Mouse (Mus musculus): Measurements from ENCODE around the gene Ifnk.

Ifnk gene

DNA sequence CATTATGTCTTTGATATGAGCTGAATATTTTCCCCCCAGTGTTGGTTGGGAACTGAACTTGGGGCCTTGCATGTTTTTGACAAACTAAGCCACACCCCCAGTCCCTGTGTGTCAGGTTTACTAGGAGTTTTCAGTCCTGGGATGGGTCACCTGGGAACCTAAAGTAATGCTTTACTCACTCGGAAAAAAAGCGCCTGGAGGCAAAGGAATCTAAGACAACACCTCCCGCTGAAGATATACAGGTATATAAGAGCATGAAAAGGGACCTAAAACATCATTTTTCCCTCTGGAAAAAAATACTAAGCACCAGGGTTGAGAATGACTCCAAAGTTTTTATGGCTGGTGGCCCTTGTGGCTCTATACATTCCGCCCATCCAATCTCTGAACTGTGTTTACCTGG is at the start of gene Ifnk:
TSS of gene Ifnk (plus strand) at position 301 of the 400 bp plus-strand sequence.
- in situ Hi-C loops (cut with MboI, MseI): no loop called here

DNA sequence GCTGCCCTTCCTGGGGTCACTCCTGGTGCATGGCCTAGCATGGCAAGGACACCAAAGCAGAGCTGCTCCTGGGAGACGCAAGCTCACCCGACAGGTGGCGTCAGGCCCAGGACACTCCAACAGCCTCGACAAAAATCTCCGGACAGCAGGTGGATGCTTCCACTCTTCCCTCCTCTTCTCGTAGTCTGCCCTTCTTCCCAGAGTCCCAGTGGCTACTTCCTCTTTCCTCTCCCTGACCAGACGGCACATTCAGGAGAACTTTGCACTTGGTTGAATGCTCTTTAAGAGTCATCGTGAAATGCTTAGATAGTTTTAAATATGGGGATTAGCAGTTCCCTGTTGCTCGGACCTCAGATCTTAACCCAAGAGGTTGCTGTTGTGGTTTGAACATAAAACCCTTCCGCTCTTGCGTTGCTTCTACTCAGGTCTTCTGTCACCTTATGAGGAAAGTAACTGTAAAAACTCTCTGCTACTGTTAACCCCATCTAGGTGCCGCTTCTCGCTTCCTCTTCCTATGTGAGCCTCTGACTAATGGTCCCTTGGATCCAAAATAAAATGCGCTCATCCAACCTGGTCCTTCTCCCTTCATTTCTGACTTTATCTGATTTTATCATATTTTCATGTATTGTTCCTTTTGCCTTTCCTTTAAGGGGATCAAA is 46.6 kb upstream of the Ifnk start:
- in situ Hi-C loops (cut with MboI, MseI): no loop called here

DNA sequence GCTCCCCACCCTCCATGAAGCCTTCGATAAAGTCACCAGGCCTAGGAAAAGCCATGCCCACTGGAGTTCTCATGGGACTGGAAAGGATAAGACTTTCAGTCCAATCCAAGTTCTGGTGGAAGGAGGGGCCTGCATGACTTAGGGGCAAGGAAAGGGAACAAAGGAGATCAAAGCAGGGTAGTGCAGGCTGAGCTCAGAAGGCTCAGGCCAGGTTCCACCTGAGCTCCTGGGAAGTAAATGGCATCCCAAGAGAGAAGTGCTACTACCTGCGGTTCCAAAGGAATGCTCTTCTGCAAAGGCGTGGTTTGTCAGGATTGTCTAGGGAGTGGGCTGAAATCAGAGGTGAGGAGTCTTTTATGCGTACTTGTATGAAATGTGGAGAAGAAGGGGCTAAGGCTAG is 39.4 kb upstream of the Ifnk start:
- in situ Hi-C loops (cut with MboI, MseI): no loop called here

DNA sequence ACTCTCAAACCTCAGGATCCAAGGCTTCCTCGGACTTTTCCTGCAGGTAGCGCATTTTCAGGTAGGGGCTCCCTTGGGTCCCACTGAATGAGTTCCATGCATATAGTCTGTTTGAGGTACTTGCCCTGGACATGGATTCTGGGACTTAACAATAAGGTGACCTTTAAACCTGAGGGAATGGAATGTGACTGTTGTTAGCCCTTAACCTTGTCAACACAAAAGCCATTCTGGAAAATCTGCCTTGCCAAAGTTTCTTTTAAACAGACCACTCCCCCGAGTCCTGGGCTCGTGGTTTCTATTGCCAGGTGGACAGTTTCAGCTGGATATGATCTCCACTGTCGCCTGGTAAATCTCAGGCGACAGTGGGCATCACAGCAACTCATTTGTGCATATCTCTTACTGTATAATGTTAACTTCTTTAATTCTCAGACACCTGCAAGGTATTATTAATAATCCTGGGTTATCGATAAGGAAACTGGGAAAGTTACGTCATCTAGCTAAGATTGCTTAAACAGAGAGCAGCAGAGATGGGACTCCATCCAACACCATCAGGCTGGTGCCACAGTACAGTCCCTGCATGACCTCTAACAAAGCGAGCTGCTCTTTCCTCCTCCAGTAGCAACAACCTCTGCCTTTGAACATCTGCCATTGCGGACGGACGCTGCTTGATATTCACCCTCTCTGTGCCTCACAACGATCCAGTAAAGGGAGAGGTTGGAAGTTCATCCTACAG is 38.2 kb upstream of the Ifnk start:
- in situ Hi-C loops (cut with MboI, MseI): no loop called here

DNA sequence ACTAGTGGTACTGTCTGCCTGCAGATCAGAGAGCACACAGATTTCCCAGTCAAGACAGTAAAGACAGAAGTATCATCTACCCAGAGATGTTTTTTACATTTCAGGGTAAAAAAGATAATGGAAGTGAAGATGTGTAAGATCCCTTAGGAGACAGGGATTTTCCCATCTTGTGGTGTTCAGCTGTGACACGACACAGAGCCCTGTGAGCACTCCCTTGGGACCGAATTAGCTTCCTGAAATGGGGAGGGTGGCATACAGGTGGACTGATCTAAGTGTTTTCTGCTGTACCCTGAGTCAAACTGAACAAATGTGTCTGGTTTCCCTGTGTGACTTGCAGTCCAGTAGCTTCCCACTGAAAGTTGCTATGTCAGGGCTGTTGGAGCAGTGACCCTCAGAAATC is 36.9 kb upstream of the Ifnk start:
- in situ Hi-C loops (cut with MboI, MseI): no loop called here

DNA sequence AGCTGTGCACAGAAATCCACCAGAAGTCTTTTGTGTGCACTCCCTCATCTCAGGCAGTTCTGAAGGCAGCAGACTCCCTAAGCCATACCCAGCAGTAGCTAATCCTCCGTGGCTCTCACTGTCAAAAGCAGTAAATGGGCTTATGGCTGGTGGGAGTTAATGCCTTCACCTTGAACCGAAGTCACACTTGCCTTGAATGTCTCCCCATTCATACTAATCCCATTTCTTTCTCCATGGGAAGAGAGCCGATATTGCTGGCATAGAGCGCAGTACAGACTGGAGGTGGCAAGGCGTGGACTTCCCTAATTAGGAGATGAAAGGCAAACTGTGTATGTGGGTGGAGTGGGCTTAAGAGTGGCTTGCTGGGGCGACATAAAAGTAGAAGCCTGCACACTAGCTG is 35.9 kb upstream of the Ifnk start:
- in situ Hi-C loops (cut with MboI, MseI): no loop called here

DNA sequence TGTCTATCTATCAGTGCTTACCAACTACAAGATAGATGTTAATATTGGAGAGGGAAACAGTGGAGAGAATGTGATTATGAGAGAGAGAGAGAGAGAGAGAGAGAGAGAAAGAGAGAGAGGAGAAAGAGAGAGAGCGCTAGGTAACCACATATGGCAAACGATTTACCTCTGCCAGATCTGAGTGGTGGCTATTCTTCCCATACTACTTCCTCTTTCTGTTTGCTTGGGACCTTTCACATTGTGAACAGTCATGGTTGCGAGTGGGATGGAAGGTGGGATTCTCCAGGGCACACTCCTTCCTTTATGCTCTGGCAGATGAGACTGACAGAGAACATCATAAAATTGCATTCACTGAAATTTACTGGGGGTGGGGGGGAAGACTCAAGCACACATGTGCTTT is 34.7 kb upstream of the Ifnk start:
- in situ Hi-C loops (cut with MboI, MseI): no loop called here

DNA sequence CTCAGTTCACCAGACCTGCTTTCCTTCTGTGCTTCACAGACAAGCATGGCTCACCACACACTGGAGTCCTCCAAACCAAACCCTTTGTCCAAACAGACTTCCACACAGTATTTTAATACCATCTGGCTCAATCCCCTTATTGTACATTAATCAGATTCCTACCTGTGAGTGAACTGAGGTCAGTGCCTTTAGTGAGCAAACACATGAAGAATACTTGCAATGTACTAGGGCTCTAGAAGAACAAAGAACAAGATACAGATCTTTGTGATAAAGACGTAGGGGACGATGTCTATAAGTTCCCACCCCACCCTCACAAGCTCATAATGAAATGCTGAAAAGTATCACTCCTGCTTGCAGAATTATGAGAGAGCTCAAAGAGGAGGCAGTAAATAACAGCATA is 33.0 kb upstream of the Ifnk start:
- in situ Hi-C loops (cut with MboI, MseI): no loop called here

DNA sequence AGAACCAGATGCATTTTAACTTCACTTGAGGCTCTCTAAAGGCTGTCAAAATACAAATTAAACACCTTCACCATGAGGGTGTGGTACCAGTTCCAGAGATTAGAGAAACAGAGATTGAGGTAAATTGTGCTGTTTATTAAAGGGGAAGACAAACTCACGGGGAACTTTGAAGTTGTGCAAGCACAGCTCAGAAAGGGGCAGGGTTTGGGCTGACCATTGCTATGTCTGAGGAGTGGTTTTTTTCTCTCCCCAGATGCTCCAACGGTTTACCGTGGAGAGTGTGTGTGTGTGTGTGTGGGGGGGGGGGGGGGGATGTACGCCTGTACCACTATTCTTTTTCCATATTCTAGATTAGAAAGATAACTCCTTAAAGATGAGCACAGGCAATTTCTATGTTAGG is 31.7 kb upstream of the Ifnk start:
- in situ Hi-C loops (cut with MboI, MseI): no loop called here

DNA sequence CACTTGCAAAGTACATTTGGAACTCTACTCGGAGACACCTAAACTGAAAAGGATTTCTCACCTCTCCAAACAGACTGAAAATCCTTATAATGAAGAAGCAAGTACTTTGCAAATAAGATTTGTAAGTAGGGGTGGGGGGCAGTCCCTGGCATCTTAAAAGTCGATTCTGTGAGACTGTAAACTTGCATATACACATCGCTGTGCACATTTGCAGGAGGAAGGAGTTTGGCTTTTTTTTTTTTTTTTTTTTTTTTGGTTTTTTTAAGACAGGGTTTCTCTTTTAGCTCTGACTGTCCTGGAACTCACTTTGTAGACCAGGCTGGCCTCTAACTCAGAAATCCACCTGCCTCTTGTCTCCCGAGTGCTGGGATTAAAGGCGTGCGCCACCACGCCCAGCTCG is 31.3 kb upstream of the Ifnk start:
- in situ Hi-C loops (cut with MboI, MseI): no loop called here

DNA sequence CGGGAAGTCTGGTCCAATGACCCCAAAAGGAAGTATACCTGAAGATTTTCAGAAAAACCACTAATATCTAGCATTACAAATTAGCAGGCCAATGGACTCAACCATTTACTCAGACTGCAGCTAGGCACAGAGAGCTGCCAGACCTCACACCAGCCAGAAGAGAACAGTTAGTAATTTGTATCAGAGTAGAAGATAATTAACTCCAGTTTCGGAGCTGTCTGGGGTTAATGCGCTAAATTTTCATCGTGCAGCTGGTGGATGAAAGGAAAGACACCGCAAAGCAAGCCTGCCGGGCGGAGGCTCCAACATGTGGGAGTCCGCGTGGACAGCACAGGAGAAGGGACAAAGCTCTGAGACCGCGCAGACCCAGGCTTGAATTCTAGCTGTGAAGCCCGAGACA is 30.8 kb upstream of the Ifnk start:
- in situ Hi-C loops (cut with MboI, MseI): no loop called here

DNA sequence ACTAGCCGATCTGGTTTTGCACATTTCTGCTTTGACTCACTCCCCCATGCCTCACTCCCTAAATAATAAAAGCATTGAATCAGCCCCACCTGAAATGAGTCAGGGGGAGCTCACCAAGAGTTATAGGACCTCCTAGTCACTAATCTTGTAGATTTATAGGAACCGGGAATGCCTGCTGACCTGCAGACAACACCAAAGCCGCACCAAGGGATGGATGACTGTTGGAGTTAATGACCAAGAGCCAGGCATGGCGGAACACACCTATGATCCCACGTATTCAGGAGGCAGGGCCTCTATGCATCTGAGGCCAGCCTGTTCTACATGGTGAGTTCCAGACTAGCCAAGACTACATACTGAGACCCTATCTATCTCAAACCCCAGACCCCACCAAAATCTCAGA is 28.8 kb upstream of the Ifnk start:
- in situ Hi-C loops (cut with MboI, MseI): no loop called here

DNA sequence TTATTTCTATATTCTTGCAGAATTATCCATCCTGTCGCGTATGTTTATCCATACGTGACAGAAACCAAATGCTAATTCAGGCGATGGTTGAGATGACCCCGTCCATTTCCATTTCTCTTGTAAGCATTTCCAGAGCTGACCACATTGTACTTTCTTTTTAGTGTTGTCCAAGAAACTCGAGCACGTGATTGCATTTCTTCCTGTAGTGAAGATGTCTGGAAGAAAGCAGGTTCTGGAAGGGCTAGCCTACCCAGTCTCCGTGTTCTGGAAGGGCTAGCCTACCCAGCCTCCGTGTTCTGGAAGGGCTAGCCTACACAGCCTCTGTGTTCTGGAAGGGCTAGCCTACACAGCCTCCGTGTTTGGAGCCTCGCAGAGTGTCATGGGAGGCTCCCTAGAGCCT is 27.8 kb upstream of the Ifnk start:
- in situ Hi-C loops (cut with MboI, MseI): no loop called here

DNA sequence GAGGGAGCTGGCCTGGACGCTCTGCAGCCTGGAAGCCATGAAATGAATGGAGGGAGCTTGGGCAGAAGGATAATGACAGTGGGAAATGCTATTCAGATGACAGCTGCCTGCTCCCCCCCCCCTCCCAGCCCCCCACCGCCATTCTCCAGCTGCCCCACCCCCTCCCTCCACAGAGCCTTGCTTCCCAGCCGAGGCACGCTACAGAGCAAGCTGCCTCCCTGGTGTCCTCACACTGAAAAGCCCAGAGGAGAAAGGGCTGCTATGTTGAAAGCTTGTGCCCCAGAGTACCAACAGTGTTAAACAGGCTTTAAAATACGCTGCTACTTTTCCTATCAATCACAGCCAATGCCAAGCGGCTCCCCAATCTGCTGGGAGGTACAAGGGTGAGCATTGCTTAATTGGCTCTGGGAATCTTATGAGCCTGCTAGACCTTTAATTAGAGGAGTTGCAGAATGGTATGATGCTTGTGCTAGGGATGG is 26.5 kb upstream of the Ifnk start:
- in situ Hi-C loops (cut with MboI, MseI): no loop called here

DNA sequence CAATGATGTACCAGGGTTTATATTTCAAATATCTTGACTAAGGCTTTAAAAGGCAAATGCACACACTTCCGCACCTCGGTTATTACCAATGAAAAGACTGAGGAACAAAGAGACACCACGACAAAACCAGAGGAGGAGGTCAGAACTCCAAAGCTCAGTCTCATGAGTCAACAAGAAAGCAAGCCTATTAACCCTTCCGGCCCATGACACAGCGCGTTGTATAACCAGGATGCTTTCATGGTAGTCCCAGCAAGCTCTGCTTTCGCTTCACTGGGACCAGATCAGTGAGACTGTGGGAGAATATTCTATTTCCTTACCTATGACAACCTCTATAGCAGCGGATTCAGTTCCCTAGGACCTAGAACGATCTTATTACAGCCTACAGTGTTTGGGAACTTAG is 25.1 kb upstream of the Ifnk start:
- in situ Hi-C loops (cut with MboI, MseI): no loop called here

DNA sequence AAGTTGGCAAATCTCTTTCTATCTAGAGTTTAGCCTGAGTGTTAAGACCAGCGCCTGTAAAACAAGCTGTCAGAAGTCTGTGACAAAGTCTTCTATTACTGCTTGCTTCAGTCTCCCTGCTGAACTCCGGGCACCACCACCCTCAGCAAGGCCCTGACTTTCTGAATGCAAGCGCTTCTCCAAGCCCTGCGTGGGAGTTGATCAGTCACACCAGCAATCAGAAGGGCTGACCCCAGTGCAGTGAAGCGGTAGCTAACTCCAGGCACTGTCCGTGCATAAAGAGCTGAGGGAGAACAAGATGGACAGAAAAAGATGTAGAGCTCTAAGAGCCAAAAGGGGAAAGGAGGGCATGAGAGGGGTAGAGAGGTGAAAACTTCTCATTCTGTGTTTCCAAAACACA is 24.1 kb upstream of the Ifnk start:
- in situ Hi-C loops (cut with MboI, MseI): no loop called here

DNA sequence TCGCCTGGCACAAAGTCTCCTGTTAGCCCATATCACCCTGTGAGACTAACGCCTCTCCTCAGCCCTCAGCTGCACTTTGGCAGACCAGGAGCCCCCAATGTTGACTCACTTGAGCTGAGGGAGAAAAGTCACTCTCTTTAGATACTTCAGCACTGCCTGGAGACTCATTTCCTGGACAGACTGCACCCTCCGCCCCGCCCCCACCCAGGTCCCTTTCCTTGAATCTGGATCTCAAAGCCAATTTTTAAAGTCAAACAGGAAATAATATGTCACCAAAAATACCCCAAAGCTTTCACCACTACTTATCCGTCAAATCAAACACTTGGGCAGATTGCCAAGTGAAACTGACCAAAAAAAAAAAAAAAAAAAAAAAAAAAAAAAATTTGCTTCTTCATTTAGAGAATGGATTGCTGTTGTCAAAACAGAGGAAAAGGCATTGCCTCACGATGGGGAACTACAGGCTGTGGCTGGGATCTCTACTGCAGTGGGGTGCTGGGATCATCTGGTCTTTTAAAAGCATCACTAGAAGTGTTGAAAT is 21.4 kb upstream of the Ifnk start:
- in situ Hi-C loops (cut with MboI, MseI): no loop called here

DNA sequence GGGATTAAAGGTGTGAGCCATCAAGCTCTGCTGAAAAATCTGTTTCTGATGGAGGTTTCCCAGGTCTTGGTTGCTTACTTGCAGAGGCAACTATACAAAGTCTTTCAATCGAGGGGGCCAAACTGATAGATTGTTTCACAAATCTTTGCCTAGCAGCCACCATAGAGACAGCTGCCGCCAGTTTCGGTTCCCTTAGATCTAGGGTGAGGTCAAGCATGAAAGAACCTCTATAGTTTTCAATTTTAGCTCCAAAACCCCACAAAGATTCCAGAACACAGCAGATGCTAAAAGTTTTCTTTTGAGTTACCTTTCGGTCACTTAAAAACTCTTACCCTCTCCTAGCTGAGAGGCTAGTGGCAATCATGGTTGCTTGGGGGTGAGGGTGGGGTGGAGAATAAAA is 20.3 kb upstream of the Ifnk start:
- in situ Hi-C loops (cut with MboI, MseI): no loop called here

DNA sequence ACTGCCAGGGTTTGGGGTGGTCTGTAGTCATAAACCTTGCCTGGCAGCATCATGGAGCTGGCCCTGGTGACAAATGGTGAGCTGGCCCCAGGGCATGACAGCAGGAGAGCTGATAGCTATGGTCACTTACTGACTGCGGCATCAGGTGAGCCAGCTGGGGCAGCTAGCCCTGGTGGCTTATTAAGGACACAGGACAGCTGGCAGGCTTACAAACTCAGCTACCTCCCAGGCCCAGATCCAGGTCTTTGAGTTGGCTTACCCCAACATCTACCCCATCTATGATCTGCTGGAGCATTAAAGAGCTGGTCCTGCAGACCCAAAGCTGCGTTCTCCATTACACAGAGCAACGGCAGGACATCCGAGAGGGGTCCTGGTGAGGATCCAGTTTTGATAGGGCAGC is 18.4 kb upstream of the Ifnk start:
- in situ Hi-C loops (cut with MboI, MseI): no loop called here

DNA sequence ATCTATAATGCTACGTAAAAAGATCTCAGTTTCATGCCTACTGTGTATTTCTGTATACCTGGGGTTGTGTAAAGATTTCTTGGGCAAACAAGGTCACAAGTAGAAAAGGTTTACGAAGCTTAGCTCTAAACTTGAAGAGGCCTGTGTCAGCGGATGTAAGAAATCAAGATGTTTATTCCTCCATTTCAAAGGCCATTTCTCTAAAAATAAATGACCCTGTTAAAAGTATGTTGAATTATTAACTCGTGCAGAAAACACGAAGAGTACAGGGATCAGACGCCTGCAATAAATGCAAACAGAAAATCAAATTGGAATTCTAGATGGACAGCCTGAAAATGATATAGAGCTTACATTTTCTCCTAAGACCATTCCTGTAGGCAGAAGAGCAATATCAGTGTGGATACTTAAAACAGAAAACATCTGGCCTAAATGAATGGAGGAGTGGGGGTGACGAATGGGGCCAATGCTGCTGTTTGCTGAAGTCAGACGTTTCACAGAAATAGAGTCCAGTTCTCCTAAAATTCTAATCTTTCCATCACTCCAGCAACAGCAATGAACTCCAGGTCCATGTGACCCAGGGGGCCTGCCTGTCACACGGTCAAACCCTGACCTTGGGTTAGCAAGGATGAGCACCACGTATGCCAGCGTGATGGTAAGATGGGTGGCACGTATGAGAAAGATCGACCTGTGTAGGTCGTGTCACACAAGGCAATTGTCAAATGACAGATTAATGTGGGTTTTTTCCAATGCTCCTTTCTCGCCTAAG is 16.8 kb upstream of the Ifnk start:
- in situ Hi-C loops (cut with MboI, MseI): no loop called here

DNA sequence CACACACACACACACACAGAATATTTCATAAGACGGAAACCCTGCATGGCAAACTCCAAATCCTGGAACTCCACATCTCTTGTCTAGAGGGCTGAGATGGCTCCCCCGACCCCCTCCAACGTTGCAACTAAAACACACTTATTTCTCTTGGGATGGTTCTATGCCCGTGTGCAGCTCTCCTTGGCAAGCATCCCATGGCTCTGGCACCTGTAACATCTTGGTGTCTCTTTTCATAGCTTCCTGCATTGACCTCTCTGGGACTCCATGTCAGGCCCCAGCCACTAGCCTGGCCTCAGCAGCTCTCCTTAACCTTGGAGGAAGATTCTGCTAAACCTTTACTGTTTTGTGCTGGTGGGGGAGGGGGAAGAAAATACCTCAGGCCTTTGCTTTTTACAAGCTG is 16.1 kb upstream of the Ifnk start:
- in situ Hi-C loops (cut with MboI, MseI): no loop called here

DNA sequence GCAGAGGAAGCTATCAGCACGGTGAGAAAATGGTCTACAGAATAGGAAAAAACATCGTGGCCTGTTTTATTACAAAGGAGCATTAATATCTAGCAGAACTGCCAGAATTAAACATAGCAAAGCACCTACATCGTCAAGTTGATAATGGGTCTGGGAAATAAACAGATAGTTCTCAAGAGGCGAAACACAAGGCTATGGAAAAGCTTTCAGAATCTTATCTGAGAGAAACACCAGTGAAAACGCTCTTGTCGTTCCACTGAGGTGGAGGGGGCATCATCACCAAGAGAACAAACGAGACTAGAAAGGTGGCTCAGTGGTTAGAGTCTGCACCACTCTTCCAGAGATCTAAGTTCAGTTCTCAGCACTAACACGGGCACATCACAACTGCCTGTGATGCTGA is 14.9 kb upstream of the Ifnk start:
- in situ Hi-C loops (cut with MboI, MseI): no loop called here

DNA sequence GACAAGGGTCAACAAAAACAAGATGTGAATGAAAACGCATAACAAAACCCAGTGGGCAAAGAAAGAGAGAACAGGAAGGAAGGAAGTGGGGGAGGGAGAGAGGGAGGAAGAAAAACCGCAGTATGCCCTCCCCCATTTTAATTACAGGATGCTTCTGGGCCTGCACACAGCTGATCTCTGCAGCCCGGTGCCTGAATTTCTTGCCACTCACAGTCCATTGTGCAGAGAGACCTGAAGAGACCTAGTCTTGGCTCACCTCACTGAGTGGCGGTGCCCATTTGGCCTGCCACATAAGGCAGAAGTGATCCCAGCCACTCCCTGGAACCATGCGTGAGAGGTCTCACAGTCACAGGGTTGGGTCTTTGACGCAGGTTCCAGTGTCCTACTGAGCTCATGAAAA is 13.8 kb upstream of the Ifnk start:
- in situ Hi-C loops (cut with MboI, MseI): no loop called here

Data from T-helper 1 cell (primary cell).